Mouse (Mus musculus) ES-E14 (cell line): ENCODE measurements at regions not wholly inside any gene's neighbourhood (a gene's known extent, or its start where the extent isn't known, plus 50 kb on each side); places are given as distances from the start of the nearest gene placed in this dataset.

ENCODE experiments used
- CHD2 ChIP-seq: IDR thresholded peaks from 2 replicates; pipeline ENCODE4 v1.6.1; 2014; ENCODE audit warnings: mild to moderate bottlenecking, low read depth, low read length, inconsistent platforms
- HCFC1 ChIP-seq: IDR thresholded peaks from 2 replicates; pipeline ENCODE4 v1.6.1; 2012; ENCODE audit warnings: low read length, inconsistent platforms, borderline replicate concordance; ENCODE audit not compliant: insufficient read depth
- MAFK ChIP-seq: IDR thresholded peaks from 2 replicates; pipeline ENCODE4 v1.6.1; 2014; ENCODE audit warnings: mild to moderate bottlenecking, low read depth, low read length, inconsistent platforms; ENCODE audit not compliant: insufficient read depth
- ZC3H11A ChIP-seq: IDR thresholded peaks from 2 replicates; pipeline ENCODE4 v1.6.1; 2012; ENCODE audit warnings: low read depth, mild to moderate bottlenecking, inconsistent platforms, low read length, borderline replicate concordance
- ZNF384 ChIP-seq: IDR thresholded peaks from 2 replicates; pipeline ENCODE4 v1.6.1; 2012; ENCODE audit warnings: low read depth, low read length, inconsistent platforms

DNA sequence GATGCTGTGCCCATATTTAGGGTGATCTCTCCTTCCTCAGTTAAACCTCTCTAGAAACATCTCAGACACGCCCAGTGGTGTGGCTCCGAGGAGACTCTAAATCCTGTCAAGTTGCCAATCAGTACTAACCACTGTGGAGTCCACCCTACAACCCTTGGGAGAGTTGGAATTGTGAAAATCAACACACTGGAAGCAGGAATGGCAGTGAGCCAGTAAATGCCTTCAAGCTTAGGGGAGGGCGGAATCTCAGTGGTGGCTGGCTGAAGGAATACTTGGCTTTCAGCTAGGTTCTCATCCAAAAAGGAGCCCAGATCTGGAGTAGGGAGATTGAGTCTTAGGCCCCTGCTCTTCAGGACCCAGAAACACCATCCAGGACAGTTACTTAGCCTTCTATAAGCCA, 66.1 kb upstream of the Slc35b4 start:
- TF ChIP-seq ZC3H11A (no peak), HCFC1 (no peak), MAFK (no peak), ZNF384 (no peak), CHD2 (no peak)
